Mouse (Mus musculus) heart, adult 2 months (tissue): ENCODE data around the gene Asic2.

ENCODE experiments used
- CTCF ChIP-seq: fragments of 200-600 bp; IDR thresholded peaks from 2 replicates; pipeline ENCODE4 v1.8.1; 2022; ENCODE audit warnings: antibody characterized with exemption, mild to moderate bottlenecking, moderate library complexity
- POLR2A ChIP-seq: fragments of 200-500 bp; IDR thresholded peaks from 2 replicates; pipeline ENCODE4 v1.6.1; 2011; ENCODE audit warnings: mild to moderate bottlenecking, low read depth, low read length, control low read depth; ENCODE audit not compliant: insufficient read depth

DNA sequence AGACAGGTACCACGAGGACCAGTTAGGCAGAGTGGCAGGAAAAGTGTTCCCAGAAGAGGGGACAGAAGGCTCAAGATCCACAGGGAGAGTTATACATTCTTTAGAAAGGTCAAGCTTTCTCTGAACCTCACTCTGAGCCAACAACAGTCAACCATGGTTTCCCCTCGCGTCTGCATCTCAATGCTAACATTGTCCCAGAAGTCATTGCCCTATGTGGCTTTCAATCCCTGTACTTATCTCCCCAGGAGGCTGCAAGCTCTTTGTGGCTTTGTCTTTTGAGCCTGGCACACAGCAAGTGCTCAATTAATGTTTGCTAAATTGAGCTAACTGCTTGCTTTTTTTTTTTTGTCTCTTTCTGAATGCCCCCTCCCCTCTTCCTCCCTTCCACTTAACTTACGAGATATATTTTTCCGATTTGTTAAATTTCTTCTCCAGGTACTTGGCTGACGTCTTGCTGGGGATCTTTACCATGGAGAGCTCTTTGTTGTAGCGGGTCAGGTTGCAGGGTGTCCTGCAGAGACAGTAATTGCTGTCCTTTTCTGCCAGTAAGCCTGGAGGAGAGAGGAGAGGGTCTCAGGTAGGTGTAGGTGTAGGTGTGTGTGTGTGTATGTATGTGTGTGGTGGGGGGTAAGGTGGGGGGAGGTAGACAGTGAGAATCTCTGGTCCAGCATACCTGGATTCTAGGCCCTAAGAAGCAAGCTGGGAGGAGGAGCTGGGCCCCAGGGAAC is 1078.8 kb downstream of the Asic2 start:
- no peak for TF ChIP-seq CTCF
- no peak for TF ChIP-seq POLR2A
